Mouse (Mus musculus) liver, embryonic 14.5 days (tissue): Measurements from ENCODE around the gene Glt28d2. TPM values are rescaled to one million over a fixed set of nuclear protein-coding genes. Genes with fewer than 3 reads are reported as not detected.

ENCODE experiments used
- ATAC-seq: fragments of 200-750 bp; cut with Nextera tagmentation; 2 replicates; pipeline ENCODE4 v1.8.0; 2017; ENCODE audit warnings: moderate number of reproducible peaks, mild to moderate bottlenecking, moderate library complexity; ENCODE audit not compliant: insufficient read depth
- DNase-seq, 3 experiments: peaks; one replicate each; pipeline ENCODE4 v3.0.0-alpha.2; 2012 to 2013; ENCODE audit warnings: low read depth in 3 of 3, low spot score in 3 of 3
- H3K27ac ChIP-seq: fragments of 300-500 bp; sonication (generic); 2 replicates; pipeline ENCODE4 v1.5.1; 2014; ENCODE audit warnings: moderate library complexity, mild to moderate bottlenecking, control low read depth, inconsistent platforms
- H3K27me3 ChIP-seq: fragments of 300-500 bp; sonication (generic); 2 replicates; pipeline ENCODE4 v1.6.1; 2014; ENCODE audit warnings: mild to moderate bottlenecking, low read length, moderate library complexity; ENCODE audit not compliant: control insufficient read depth, insufficient read depth
- H3K36me3 ChIP-seq: fragments of 300-500 bp; sonication (generic); replicated peaks from 2 replicates; pipeline ENCODE4 v1.6.1; 2014; ENCODE audit warnings: low read depth; ENCODE audit not compliant: control insufficient read depth, insufficient read depth
- H3K4me1 ChIP-seq, 2 experiments: fragments of 200-500 bp in 1 of 2; fragments of 300-500 bp in 1 of 2; sonication (generic) in 1 of 2; replicated peaks; 2 replicates each; pipeline ENCODE4 v1.6.1; 2012 to 2014; ENCODE audit warnings: antibody characterized with exemption in 1 of 2, inconsistent platforms in 1 of 2, low read length in 1 of 2; ENCODE audit not compliant: control insufficient read depth in 2 of 2, insufficient read depth in 2 of 2
- H3K4me2 ChIP-seq: fragments of 300-500 bp; sonication (generic); 2 replicates; pipeline ENCODE4 v1.6.1; 2014; ENCODE audit warnings: low read depth, mild to moderate bottlenecking, control low read depth, moderate library complexity
- H3K4me3 ChIP-seq, 2 experiments: fragments of 200-500 bp in 1 of 2; fragments of 300-500 bp in 1 of 2; sonication (generic) in 1 of 2; 2 replicates each; pipeline ENCODE4 v1.5.1; 2012 to 2014; ENCODE audit warnings: low read depth in 2 of 2, low read length in 2 of 2, mild to moderate bottlenecking in 2 of 2, control low read depth in 1 of 2, inconsistent platforms in 1 of 2, moderate library complexity in 1 of 2; ENCODE audit not compliant: insufficient read depth in 1 of 2
- H3K9ac ChIP-seq: fragments of 300-500 bp; sonication (generic); replicated peaks from 2 replicates; pipeline ENCODE4 v1.6.1; 2014; ENCODE audit warnings: mild to moderate bottlenecking, control low read depth, moderate library complexity
- H3K9me3 ChIP-seq: fragments of 300-500 bp; sonication (generic); 2 replicates; pipeline ENCODE4 v1.6.1; 2016; ENCODE audit warnings: low read length, mixed read lengths; ENCODE audit not compliant: control insufficient read depth
- CTCF ChIP-seq: IDR thresholded peaks from 2 replicates; pipeline ENCODE4 v1.5.1; 2016; ENCODE audit warnings: antibody characterized with exemption, low read depth, control low read depth
- EP300 ChIP-seq: IDR thresholded peaks from 2 replicates; pipeline ENCODE4 v1.6.1; 2016; ENCODE audit warnings: antibody characterized with exemption, low read depth
- WGBS: fragments of 180-500 bp; shearing (Covaris S2); extraction: QIAGEN DNeasy Blood & Tissue Kit; methylation state at CpG from one replicate; pipeline ENCODE4 v1.1.7; 2014; ENCODE audit not compliant: insufficient replicate concordance; 5-methylcytosine and 5-hydroxymethylcytosine counted together
- polyA plus RNA-seq, 2 experiments: library from polyadenylated mRNA; depleted of rRNA in 1 of 2; stranded (reverse) in 1 of 2; unstranded in 1 of 2; fragments of >200 nt; fragmentation: Nextera tagmentation in 1 of 2; extraction: Ambion mirVana in 1 of 2; gene quantifications; 2 replicates each; pipeline versions ENCODE4 v1.2.1 to v1.2.3; 2012 to 2014

The Glt28d2 gene
- polyA plus RNA-seq, 2 experiments: 0.03 to 0.10 TPM

GRCm38 (mm10) chr3:85917600-85917999, 30.3 kb upstream of the Glt28d2 start:
- ATAC-seq (no peak), DNase-seq (no peak)
- 6% methylated on average over 4 of the region's 4 CpGs for WGBS
- Histone ChIP-seq H3K4me2 (no peak overlapping the region), H3K27me3 (no peaks in the 10 kb centered on the region), H3K9ac (no peak overlapping the region), H3K4me1 (no peaks in the 10 kb centered on the region), H3K27ac (no peak overlapping the region), H3K4me3 (no peak overlapping the region), H3K36me3 (no peaks in the 10 kb centered on the region), H3K9me3 (no peaks in the 10 kb centered on the region)
- TF ChIP-seq EP300 (no peak), CTCF (peak; percentile 38)

DNA sequence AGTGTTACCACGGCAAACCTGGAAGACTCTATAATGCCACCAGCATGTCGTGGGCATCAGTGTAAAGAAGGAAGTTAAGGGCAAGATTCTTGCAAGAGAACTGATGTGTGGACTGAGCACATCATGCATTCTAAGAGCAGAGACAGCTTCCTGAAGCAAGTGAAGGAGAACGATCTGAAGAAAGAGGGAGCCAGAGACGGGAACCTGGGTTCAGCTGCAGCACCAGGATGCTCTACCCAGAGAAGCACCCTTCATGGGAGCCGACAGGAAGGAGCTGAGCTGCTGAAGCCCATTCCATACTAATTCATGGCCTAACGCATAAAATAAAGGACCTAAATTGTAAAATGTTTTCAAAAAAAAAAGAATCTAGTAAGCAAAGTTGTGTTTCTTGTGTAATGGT, 27.5 kb upstream of the Glt28d2 start:
- Histone ChIP-seq H3K27ac (no peak overlapping the region), H3K9ac (no peak overlapping the region), H3K4me2 (no peak overlapping the region), H3K36me3 (no peaks in the 10 kb centered on the region), H3K27me3 (no peaks in the 10 kb centered on the region), H3K4me3 (no peak overlapping the region), H3K4me1 (no peaks in the 10 kb centered on the region), H3K9me3 (no peaks in the 10 kb centered on the region)
- ATAC-seq (no peak), DNase-seq (no peak)
- 68% methylated on average over 6 of the region's 6 CpGs for WGBS
- no peak for TF ChIP-seq EP300
- no peak for TF ChIP-seq CTCF

GRCm38 (mm10) chr3:85907136-85907535, 19.8 kb upstream of the Glt28d2 start:
- H3K9ac ChIP-seq: no peak overlapping the region
- no peaks in the 10 kb centered on the region for H3K9me3 ChIP-seq
- WGBS: 61% methylated on average over 7 of the region's 7 CpGs
- no peaks in the 10 kb centered on the region for H3K36me3 ChIP-seq
- no peak overlapping the region for H3K27ac ChIP-seq
- H3K27me3 ChIP-seq: no peaks in the 10 kb centered on the region
- ATAC-seq (no peak), DNase-seq (no peak)
- H3K4me3 ChIP-seq: no peak overlapping the region
- no peak overlapping the region for H3K4me2 ChIP-seq
- TF ChIP-seq CTCF (no peak), EP300 (no peak)
- H3K4me1 ChIP-seq: no peaks in the 10 kb centered on the region

- no peak overlapping the region for H3K4me2 ChIP-seq
- H3K4me1 ChIP-seq: no peaks in the 10 kb centered on the region
- ATAC-seq (no peak), DNase-seq (no peak)
- H3K9me3 ChIP-seq: no peaks in the 10 kb centered on the region
- no peaks in the 10 kb centered on the region for H3K36me3 ChIP-seq
- no peaks in the 10 kb centered on the region for H3K27me3 ChIP-seq
- H3K27ac ChIP-seq: no peak overlapping the region
- no peak overlapping the region for H3K4me3 ChIP-seq
- no peak for TF ChIP-seq CTCF
- TF ChIP-seq EP300: no peak
- no peak overlapping the region for H3K9ac ChIP-seq
Measured at GRCm38 (mm10) chr3:85904371-85904770, 17.1 kb upstream of the Glt28d2 start.

GRCm38 (mm10) chr3:85895020-85895419, 7.7 kb upstream of the Glt28d2 start:
- H3K27me3 ChIP-seq: no peaks in the 10 kb centered on the region; the same call in 1 of the 2 replicates
- ATAC-seq (no peak), DNase-seq (no peak)
- H3K4me2 ChIP-seq: no peak overlapping the region
- H3K9me3 ChIP-seq: no peaks in the 10 kb centered on the region
- no peaks in the 10 kb centered on the region for H3K4me1 ChIP-seq
- H3K9ac ChIP-seq: no peak overlapping the region
- H3K27ac ChIP-seq: no peak overlapping the region
- TF ChIP-seq EP300 (no peak), CTCF (no peak)
- H3K36me3 ChIP-seq: no peaks in the 10 kb centered on the region
- WGBS: 71% methylated on average over 5 of the region's 5 CpGs
- no peak overlapping the region for H3K4me3 ChIP-seq

- no peak for ATAC-seq
- peaks cover 21% of the 10 kb centered on the region for H3K27me3 ChIP-seq
- H3K9ac ChIP-seq: no peak overlapping the region
- no peak for DNase-seq
- H3K27ac ChIP-seq: no peak overlapping the region
- peaks cover 7 to 8% of the 10 kb centered on the region in 2 experiments for H3K4me1 ChIP-seq
- H3K4me2 ChIP-seq: no peak overlapping the region
- H3K4me3 ChIP-seq: no peak overlapping the region
- WGBS: 44% methylated on average over 1 of the region's 1 CpGs
- no peaks in the 10 kb centered on the region for H3K9me3 ChIP-seq
- H3K36me3 ChIP-seq: no peaks in the 10 kb centered on the region
- TF ChIP-seq EP300 (no peak), CTCF (no peak)
Measured at GRCm38 (mm10) chr3:85891571-85891970, 4.3 kb upstream of the Glt28d2 start.
